ENCODE assay signal across 7 mouse cellular contexts in genomic region chr8:80856606-80857005, GRCm38 (mm10). TPM values are rescaled to one million over a fixed set of nuclear protein-coding genes. Genes with fewer than 3 reads are reported as not detected.
DNase-seq lines count a peak whose midpoint lies in the region; ATAC-seq and TF ChIP-seq lines count a peak whose summit lies in the region.

No protein-coding gene starts in this region.

- no peak overlapping the region for H3K9ac ChIP-seq in limb, embryonic 14.5 days (ENCODE audit: low read depth, low read length, severe bottlenecking)
- H3K9ac ChIP-seq in stomach, embryonic 15.5 days = no peak overlapping the region
- no peak overlapping the region for H3K9ac ChIP-seq in liver, postnatal 0 days (replicated peaks)

- no peak for TF ChIP-seq POLR2A in embryonic fibroblast, embryonic 13.5 days (IDR thresholded peaks at IDR 0.05; ENCODE audit: low read depth, low read length)
- no peak for TF ChIP-seq POLR2A in limb, embryonic 14.5 days (IDR thresholded peaks at IDR 0.05; ENCODE audit: borderline replicate concordance, extremely low read depth, insufficient read depth, insufficient read length)

- no peak overlapping the region for H3K4me3 ChIP-seq in embryonic fibroblast, embryonic 13.5 days (ENCODE audit: insufficient read depth, low read length)
- no peak overlapping the region for H3K4me3 ChIP-seq in limb, embryonic 14.5 days (replicated peaks; ENCODE audit: low read length)
- no peak overlapping the region for H3K4me3 ChIP-seq in stomach, embryonic 15.5 days (replicated peaks)
- no peak overlapping the region for H3K4me3 ChIP-seq in liver, postnatal 0 days (ENCODE audit: low read depth, low read length)

- TF ChIP-seq CTCF in embryonic fibroblast, embryonic 13.5 days (IDR thresholded peaks at IDR 0.05; ENCODE audit: borderline replicate concordance, insufficient read depth, low read length) = no peak
- TF ChIP-seq CTCF in liver, postnatal 0 days (IDR thresholded peaks at IDR 0.05; ENCODE audit: low read depth) = no peak

- H3K9me3 ChIP-seq in limb, embryonic 14.5 days (ENCODE audit: control insufficient read depth, low read length) = no peaks in the 10 kb centered on the region
- no peaks in the 10 kb centered on the region for H3K9me3 ChIP-seq in stomach, embryonic 15.5 days
- no peaks in the 10 kb centered on the region for H3K9me3 ChIP-seq in liver, postnatal 0 days (ENCODE audit: low read length)

- peaks cover 4% of the 10 kb centered on the region; the same call in 1 of the 2 replicates for H3K36me3 ChIP-seq in limb, embryonic 14.5 days (ENCODE audit: control insufficient read depth, insufficient read depth, low read length)
- no peaks in the 10 kb centered on the region for H3K36me3 ChIP-seq in stomach, embryonic 15.5 days
- no peaks in the 10 kb centered on the region for H3K36me3 ChIP-seq in liver, postnatal 0 days (replicated peaks; ENCODE audit: insufficient read depth, low read length)

- peak; percentile 45 to 53 for DNase-seq in left cerebral cortex, adult 18-20 months (ENCODE audit: low spot score in 2 of 2)
- no peak for DNase-seq in left cerebral cortex, adult 11 months (ENCODE audit: low spot score)
- DNase-seq in kidney, adult 18-20 months = peak; percentile 75
- peak; percentile 35 for DNase-seq in limb, embryonic 14.5 days (ENCODE audit: low spot score)
- no peak for DNase-seq in liver, postnatal 0 days

- H3K4me2 ChIP-seq in limb, embryonic 14.5 days (replicated peaks; ENCODE audit: low read depth, low read length, severe bottlenecking) = no peak overlapping the region
- H3K4me2 ChIP-seq in stomach, embryonic 15.5 days = no peak overlapping the region
- no peak overlapping the region for H3K4me2 ChIP-seq in liver, postnatal 0 days (ENCODE audit: low read depth, low read length)

- TF ChIP-seq EP300 in liver, postnatal 0 days (IDR thresholded peaks at IDR 0.05; ENCODE audit: low read depth) = no peak

- no peaks in the 10 kb centered on the region for H3K27me3 ChIP-seq in limb, embryonic 14.5 days (ENCODE audit: control insufficient read depth, insufficient read depth, low read length)
- no peaks in the 10 kb centered on the region for H3K27me3 ChIP-seq in stomach, embryonic 15.5 days (replicated peaks)
- no peaks in the 10 kb centered on the region for H3K27me3 ChIP-seq in liver, postnatal 0 days (ENCODE audit: insufficient read depth, low read length)

- 51% methylated on average over 6 of the region's 6 CpGs for WGBS in limb, embryonic 14.5 days
- WGBS in stomach, embryonic 15.5 days = 63% methylated on average over 6 of the region's 6 CpGs
- WGBS in liver, postnatal 0 days (ENCODE audit: insufficient replicate concordance) = 85% methylated on average over 6 of the region's 6 CpGs

- H3K27ac ChIP-seq in embryonic fibroblast, embryonic 13.5 days (ENCODE audit: insufficient read depth, low read length) = peak overlapping the region; percentile 96
- H3K27ac ChIP-seq in limb, embryonic 14.5 days (replicated peaks; ENCODE audit: low read depth, low read length) = peak overlapping the region; percentile 38; the same call in 1 of the 2 replicates
- peak overlapping the region; percentile 61; the same call in 1 of the 2 replicates for H3K27ac ChIP-seq in stomach, embryonic 15.5 days
- no peak overlapping the region for H3K27ac ChIP-seq in liver, postnatal 0 days (ENCODE audit: low read depth)

- ATAC-seq in limb, embryonic 14.5 days (ENCODE audit: low FRiP score, low read depth) = no peak
- ATAC-seq in stomach, embryonic 15.5 days (ENCODE audit: insufficient read depth, low FRiP score, low read depth) = no peak
- no peak for ATAC-seq in liver, postnatal 0 days

- peaks cover 23% of the 10 kb centered on the region for H3K4me1 ChIP-seq in embryonic fibroblast, embryonic 13.5 days (ENCODE audit: control insufficient read depth, insufficient read depth, low read length)
- H3K4me1 ChIP-seq in limb, embryonic 14.5 days (ENCODE audit: control insufficient read depth, insufficient read depth, low read length) = peaks cover 23% of the 10 kb centered on the region
- H3K4me1 ChIP-seq in stomach, embryonic 15.5 days = peaks cover 34% of the 10 kb centered on the region
- peaks cover 12% of the 10 kb centered on the region for H3K4me1 ChIP-seq in liver, postnatal 0 days (ENCODE audit: insufficient read depth)

RNA-seq across cellular contexts. Expression of gene Gab1, which starts 23.7 kb away (rescaled TPM):
- total RNA-seq in left cerebral cortex, adult 18-20 months (2021) = 10 to 100 TPM; 12.8 to 16.1 TPM
- polyA plus RNA-seq in embryonic fibroblast, embryonic 13.5 days (2011; ENCODE audit: insufficient read length, low read depth, missing spikeins) = 15.5 and 25.4 TPM in 2 replicates
- polyA plus RNA-seq in limb, embryonic 14.5 days (2012; rRNA removed) = 44.8 and 56.3 TPM in 2 replicates
- 41.3 and 47.2 TPM in 2 replicates for polyA plus RNA-seq in limb, embryonic 14.5 days (2014; fragmentation: Nextera tagmentation; extraction: Ambion mirVana)
- polyA plus RNA-seq in stomach, embryonic 15.5 days (2015; fragmentation: Nextera tagmentation; extraction: Ambion mirVana) = 15.5 and 16.8 TPM in 2 replicates
- 3.8 and 3.9 TPM in 2 replicates for polyA plus RNA-seq in liver, postnatal 0 days (2015; fragmentation: Nextera tagmentation; extraction: Ambion mirVana)

Comparison
In these comparisons a context has a peak if more than half of its experiments do, and no peak if none do; other contexts are left out.
1. DNase-seq: peak in left cerebral cortex, adult 18-20 months (2 of 2), kidney, adult 18-20 months (single experiment) and limb, embryonic 14.5 days (single experiment); none in left cerebral cortex, adult 11 months (single experiment) and liver, postnatal 0 days (single experiment).